Mouse (Mus musculus) stomach, postnatal 0 days (tissue): ENCODE results near the gene Tdrkh.

ENCODE experiments used
- CTCF ChIP-seq: IDR thresholded peaks from 2 replicates; pipeline ENCODE4 v1.5.1; 2016; ENCODE audit warnings: antibody characterized with exemption, low read depth, mild to moderate bottlenecking, moderate library complexity
- EP300 ChIP-seq: optimal IDR thresholded peaks from 2 replicates; pipeline ENCODE3; 2016; ENCODE audit warnings: antibody characterized with exemption

GRCm38 (mm10) chr3:94366761-94367160 lies 46.3 kb upstream of the Tdrkh start:
- TF ChIP-seq CTCF (peak; percentile 96), EP300 (no peak)
